Mouse (Mus musculus) ovary, postnatal 14 days (tissue): ENCODE measurements at regions not wholly inside any gene's neighbourhood (a gene's known extent, or its start where the extent isn't known, plus 50 kb on each side); places are given as distances from the start of the nearest gene placed in this dataset.

Source experiments
- DNase-seq: peaks from one replicate; pipeline ENCODE4 v3.0.0; 2022; ENCODE audit warnings: low spot score

- no peak for DNase-seq
These were observed 434.9 kb upstream of the Btbd3 start for GRCm38 (mm10) chr2:137821344-137821916.

- no peak for DNase-seq
These were observed 441.4 kb upstream of the Btbd3 start for GRCm38 (mm10) chr2:137814945-137815344.

GRCm38 (mm10) chr2:137808401-137809230 is 447.7 kb upstream of the Btbd3 start:
- DNase-seq = no peak

GRCm38 (mm10) chr2:137807594-137808295 is 448.6 kb upstream of the Btbd3 start:
- no peak for DNase-seq

- DNase-seq = no peak
These were observed 461.5 kb upstream of the Btbd3 start for GRCm38 (mm10) chr2:137794841-137795240.

- DNase-seq = no peak
These were observed 472.3 kb upstream of the Btbd3 start for GRCm38 (mm10) chr2:137784091-137784490.

GRCm38 (mm10) chr2:137777430-137777829 is 478.9 kb upstream of the Btbd3 start:
- DNase-seq = no peak

- no peak for DNase-seq
These were observed 491.6 kb upstream of the Btbd3 start for GRCm38 (mm10) chr2:137764785-137765184.

GRCm38 (mm10) chr2:137759455-137759854 is 496.9 kb upstream of the Btbd3 start:
- no peak for DNase-seq

GRCm38 (mm10) chr2:137758389-137758788 is 498.0 kb upstream of the Btbd3 start:
- no peak for DNase-seq

GRCm38 (mm10) chr2:137757231-137758212 is 498.8 kb upstream of the Btbd3 start:
- DNase-seq = no peak

- DNase-seq = no peak
These were observed 500.1 kb upstream of the Btbd3 start for GRCm38 (mm10) chr2:137756220-137756619.

GRCm38 (mm10) chr2:137754481-137754880 is 501.9 kb upstream of the Btbd3 start:
- no peak for DNase-seq

- no peak for DNase-seq
These were observed 524.0 kb upstream of the Btbd3 start for GRCm38 (mm10) chr2:137732410-137732809.

- no peak for DNase-seq
These were observed 525.9 kb upstream of the Btbd3 start for GRCm38 (mm10) chr2:137730472-137730931.

GRCm38 (mm10) chr2:137729871-137730270 is 526.5 kb upstream of the Btbd3 start:
- DNase-seq = no peak

- no peak for DNase-seq
These were observed 527.2 kb upstream of the Btbd3 start for GRCm38 (mm10) chr2:137729207-137729606.

- no peak for DNase-seq
These were observed 532.7 kb upstream of the Btbd3 start for GRCm38 (mm10) chr2:137723651-137724050.

GRCm38 (mm10) chr2:137721767-137722424 is 534.5 kb upstream of the Btbd3 start:
- DNase-seq = no peak

- DNase-seq = no peak
These were observed 540.5 kb upstream of the Btbd3 start for GRCm38 (mm10) chr2:137715891-137716290.

GRCm38 (mm10) chr2:137706528-137706988 is 549.8 kb upstream of the Btbd3 start:
- no peak for DNase-seq
